Mouse (Mus musculus) urinary bladder, postnatal 4 days (tissue): ENCODE measurements around the gene Caln1.

Experiments
- DNase-seq, 2 experiments: peaks; one replicate each; pipeline ENCODE4 v3.0.0; 2021 to 2022; ENCODE audit warnings: low spot score in 2 of 2

Gene Caln1

DNA sequence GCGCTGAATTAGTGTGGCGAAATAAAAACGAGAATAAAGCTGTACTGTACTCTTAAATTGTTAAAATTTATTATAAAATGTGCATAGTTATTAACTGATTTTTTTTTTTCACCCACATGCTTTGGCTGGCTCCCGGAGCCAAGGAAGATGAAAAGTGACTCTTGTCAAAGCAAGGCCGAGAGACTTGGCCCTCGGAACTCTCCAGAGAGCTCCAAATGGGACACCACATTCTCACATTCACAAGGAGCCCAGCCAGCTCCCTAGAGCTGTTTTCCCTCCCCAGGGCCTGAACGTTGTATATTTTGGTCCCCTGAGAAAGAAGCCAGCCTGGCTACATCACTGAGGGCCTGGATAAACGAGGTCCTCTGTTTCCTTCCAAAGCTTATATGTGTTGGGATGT lies 25.1 kb downstream of the Caln1 start:
- no peak for DNase-seq

DNA sequence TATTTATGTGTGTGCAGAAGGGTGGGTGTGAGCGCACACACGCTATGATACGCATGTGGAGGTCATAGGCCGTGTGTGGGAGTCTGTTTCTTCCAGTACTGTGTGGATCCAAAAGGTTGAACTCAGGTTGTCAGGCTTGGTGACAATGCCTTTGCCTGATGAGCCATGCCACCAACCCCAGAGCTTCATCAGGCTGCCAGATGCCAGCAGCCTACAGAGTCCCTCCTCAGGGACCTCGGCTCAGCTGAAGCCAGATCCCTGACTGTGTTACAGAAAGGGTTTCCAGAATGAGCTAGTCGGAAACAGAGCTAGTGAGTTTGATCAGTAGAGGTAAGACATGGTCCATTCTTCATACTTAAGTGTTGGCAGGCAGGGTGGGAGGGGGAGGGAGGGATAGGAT lies 25.9 kb downstream of the Caln1 start:
- no peak for DNase-seq

DNA sequence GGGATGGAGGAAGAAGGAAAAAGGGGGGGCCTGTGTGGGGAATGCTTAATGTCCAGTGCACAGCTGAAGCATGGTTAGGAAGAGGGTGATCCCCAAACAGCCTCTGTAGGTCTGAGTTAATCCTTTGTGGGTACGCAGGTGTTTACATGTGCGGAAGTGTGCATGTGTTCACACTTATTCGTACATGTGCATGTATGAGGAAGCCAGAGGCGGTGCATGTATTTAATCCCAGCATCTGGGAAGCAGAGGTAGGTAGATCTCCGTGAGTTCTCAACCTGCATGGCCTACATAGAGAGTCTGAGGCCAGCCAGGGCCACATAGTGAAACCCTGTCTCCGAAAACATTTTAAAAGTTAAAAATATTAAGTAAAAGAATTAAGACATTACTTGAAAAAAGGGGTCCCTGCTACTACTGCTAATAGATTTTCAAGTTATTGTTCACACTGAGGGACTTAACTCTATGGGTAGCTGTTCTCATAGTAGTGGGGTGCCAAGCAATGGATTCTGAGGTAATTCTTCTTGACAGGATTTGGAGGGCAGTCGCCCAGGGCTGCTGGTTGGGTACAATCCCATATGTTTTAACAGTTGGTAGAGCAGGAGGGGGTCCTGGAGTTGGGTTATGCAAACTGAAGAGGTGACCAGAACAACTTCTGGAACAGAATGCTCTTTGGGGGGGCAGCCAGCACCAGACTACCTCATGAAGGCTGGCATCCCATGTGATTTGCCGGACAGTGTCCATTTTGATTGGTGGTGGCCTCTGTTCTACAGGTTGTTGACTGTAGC lies 31.1 kb downstream of the Caln1 start:
- DNase-seq = no peak

DNA sequence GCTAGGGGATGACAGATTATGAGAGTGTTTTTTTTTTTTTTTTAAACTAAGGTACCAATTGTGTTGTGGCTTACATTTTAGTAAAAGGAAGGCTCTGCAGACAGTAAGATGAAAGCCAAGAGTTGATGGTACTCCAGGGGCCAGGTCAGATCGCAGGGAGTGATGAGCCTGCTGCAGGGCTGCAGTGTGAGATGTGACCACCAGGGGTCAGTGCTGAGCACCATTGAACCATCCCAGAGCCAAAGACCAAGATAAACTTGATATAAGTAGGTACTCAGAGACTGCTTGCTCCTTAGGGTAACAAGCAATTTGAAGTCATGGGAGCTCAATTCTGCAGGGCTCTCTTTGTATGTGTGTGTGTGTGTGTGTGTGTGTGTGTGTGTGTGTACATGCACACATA lies 35.9 kb downstream of the Caln1 start:
- no peak for DNase-seq

DNA sequence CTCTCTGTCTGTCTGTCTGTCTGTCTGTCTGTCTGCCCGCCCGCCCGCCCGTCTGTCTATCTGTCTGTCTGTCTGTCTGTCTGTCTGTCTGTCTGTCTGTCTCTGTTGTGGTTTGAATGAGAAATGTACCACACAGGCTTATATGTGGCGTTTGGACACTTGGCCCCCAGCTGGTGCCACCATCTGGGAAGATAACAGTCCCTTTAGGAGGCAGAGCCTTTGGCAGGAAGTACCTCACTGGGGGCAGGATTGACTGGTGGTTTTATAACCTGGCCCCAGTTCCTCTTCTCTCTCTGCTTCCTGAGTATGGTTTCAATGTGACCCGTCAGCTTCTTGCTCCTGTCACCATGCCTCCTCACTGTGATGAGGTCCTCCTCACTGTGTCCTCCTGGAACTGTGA lies 40.5 kb downstream of the Caln1 start:
- no peak for DNase-seq

DNA sequence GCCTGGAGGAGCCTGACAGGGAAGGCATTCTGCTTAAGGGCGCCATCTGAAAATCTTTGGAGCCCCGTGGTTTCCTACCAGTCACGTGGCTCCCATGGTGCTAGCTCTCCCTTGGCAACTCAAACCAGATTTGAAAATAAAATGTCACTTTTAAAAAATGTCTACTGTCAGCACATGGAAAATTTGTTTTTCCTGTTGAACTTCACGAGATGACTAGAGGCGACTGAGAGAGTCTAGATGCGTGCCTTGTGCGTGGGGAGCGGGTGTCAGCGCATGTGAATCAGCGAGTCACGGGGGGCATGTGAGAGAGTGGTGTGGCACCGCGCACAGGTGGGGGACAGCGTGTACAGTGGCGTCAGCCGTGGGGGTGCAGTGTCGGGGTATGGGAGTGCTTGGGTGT lies 42.3 kb downstream of the Caln1 start:
- DNase-seq = no peak

DNA sequence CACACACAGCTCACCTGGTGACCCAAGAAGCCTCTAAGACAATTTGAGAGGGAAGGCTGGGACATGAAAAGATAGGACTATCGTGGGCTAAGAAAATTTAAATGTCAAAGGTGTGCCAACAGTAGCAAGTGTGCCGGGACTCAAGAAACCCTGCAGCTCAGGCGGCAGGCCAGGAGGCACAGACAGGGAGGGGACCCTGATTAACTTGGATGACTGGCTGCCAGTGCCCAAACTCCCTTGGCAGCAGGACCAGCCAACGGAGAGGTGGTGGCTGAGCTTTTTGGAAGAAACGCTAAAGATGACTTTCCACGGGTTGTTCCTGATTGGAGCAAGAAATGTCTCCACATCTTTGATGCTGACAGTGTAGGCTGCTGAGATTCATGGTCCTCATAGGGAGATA lies 78.2 kb downstream of the Caln1 start:
- no peak for DNase-seq

DNA sequence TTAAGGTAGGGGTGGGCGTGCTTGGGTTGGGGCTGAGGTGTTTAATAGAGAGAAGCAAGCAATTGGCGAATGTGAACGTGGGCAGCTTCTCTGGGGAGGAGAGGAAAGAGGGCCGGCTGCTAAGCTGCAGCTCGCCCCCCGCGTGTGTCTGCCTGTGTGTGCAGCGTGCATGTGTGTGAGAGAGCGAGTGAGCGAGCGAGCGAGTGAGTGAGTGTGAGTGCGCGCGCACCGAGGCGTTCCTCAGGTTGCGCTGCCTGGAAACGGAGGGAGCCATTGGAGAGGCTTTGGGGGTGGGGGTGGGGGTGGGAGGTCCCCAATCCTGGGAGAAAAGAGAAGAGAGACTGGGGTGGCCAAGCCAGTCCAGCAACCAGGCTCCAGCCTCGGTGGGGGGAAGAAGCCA lies 79.2 kb downstream of the Caln1 start:
- DNase-seq = no peak

DNA sequence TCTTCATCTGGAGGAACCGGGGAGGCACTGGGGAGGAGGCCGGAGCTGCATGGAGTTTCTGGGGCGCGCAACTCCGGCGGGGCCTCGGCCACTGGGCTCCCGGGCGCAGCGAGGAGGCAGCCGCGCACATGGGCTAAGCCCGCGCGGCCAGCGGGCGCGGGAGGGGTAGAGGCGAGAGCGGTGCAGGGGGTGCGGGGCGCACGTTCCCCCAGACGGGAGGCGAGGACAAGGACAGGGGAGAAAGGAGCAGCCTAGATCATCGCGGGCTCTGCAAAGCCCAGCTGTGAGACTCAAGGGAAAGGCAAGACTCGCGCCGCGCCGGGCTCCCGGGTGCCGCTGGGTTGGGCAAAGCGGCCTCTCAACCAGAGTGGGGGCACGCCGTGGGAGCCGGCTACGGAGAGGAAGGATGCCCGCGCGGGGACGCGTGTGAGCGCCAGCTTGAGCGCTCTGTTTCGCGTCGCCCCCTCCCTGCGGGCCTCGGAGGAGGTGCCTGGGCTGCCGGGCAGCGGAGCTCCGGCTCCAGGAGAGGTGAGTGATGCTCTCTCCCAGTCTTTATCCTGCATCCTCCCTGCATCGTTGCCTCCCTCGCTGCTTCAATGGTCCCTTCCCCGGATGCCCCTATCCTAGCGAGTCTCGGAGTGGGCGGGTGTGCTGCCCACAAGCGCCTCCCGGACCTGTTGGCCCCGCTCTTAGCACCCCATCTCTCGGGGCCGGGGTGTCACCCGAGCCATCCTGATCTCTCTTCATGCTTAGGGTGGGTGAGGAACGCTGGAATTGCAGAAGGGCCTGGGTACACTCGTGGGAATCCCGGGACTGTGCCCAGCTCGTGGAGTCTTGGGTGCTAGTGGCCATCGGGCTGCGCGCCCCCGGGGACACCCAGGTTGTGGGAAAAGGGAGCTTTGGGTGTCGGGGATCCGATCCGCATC lies 79.9 kb downstream of the Caln1 start:
- DNase-seq = no peak

DNA sequence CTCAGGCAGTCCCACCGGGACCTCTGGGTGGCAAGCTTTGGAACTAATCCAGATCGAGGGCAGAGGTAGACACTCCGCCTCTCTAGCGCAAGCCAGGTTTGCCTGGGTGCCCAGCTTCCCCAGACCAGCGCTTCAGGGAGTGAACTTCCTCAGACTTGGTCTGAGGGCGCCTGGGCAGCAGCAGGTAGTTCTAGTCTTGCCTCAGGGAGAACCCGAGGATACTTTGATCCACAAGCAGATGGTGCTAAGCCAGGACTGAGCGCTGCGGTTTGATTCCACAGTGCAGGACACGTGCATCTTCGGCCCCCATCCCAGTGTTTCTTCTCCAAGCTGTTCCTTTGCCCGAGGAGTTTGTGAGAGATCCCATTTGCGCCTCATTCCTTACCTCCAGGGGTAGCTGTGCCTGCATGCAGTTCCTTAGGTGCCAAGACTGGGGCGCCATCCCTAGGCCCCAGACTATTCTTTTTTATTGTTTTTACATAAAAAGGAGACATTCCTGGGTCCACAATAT lies 80.8 kb downstream of the Caln1 start:
- no peak for DNase-seq

DNA sequence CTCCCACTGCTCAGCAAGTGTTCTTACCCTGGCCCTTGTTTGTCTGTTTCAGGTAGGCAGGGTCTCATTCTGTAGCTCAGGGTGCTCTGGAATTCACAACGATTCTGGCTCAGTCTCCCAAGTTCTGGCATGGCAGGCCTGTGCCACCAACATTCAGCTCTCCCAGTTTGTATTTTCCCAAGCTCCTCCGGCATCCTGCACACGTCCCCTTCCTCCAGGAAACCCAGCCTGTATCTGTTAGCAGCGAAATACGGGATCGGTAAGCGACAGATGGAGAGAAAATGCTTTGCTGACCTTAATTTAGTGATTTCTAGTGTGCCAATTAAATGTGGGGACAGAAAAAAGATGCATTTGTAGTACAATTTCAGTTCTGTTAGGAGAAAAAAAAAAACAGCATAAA lies 88.8 kb downstream of the Caln1 start:
- no peak for DNase-seq

DNA sequence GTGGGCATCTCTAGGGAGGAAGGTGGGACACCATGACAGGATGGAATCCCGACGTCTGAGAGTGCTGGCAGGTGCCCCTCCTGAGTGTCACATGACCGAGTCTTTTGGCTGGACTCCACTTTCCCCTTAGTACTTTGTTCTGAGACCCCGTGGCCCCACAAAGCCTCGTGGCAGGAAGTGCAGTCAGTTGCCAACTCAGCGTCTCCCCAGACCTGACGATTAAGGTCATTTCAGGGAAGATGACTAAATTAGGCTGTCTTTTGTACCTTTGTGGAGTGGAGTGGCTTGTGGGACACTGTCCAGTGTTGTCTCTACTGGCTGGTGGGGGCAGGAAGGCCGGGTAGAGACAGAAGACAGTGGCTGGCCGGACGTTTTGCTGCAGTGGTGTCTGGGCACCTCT lies 103.0 kb downstream of the Caln1 start:
- no peak for DNase-seq

DNA sequence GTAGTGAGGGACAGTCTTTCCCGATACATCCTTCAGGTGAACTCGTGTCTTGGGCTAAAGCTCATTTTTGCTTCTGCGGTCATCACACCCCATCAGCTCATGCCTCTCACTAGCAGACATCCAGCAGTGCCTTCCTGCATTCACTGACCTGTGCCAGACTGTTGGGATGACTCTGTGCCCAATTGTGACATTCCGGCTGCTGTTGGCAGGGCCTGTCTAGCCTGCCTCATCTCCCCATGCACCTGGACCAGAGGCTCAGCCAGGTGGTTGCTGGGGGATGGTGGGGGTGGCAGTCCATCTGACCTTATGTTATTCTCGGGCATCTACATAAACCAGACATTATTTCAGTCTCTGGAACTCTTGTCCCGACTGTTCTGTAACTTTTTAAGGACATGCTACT lies 105.6 kb downstream of the Caln1 start:
- no peak for DNase-seq

DNA sequence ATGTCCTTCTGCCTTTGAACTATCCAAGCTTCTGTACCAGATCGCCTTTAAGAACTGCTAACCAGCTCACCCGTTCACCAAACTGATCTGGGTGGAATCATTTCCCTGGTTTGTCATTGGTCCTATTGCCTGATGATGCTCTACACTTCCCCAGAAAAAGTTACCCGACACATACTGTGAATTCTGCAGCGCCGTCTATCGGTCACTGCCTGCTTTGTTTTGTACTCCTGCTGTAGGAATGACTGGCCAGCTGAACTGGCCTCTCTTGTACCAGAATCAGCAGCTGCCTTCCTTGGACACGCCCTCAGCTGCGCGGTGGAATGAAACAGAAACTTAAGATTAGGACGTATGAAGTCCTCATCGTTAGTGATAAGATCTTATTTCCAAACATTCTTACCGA lies 107.5 kb downstream of the Caln1 start:
- no peak for DNase-seq

DNA sequence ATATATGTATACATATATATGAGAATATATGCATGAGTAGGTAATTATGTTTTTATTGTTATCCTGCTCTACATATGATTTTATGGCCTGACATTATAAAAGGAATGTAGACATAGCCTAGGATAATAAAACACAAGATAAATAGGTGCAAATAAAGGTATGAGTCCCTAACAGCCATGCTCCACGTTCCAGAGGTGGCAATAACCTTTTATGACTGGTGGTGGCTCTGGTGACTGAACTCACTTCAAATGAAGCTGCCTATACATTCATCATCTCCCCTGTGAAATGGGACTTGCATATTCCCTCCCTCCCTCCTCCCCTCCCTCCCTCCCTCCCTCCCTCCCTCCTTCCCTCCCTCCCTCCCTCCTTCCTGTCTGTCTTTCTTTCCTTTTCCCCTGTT lies 111.0 kb downstream of the Caln1 start:
- no peak for DNase-seq

DNA sequence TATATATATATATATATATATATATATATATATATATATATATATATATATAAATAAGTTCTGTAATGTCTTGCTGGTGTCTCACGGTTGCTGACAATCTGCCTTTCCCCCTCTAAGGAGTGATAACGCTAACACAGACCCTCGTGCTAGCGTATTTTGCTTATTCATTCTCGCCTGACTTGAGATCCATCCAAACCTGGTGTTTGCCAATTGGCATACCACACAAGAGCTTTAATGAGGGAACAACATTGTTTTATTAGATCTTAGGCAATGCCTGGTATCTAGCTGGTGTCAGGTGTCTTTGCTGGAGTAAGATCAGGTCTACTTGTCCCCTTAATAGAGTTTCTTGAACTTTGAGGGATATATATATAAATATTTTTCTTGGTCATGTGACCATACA lies 122.2 kb downstream of the Caln1 start:
- no peak for DNase-seq

DNA sequence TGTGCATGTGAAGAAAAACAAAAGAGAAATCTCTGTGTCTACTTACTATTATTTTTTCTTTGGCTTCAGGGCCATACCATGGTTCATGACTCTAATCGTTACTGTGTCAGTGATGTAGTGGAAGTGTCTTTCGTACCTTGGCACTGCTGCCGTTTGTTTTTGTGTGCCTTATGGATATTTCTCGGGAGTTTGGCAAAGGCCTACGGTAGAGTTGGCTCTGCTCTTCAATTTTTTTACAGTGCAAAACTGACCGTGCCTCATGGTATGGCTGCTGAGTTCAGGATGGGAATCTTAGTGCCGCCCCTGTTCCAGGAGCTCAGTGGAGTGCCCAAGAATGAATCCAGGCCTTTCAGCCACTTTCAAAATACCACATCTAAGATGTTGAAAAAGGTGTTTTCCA lies 123.0 kb downstream of the Caln1 start:
- DNase-seq = no peak

DNA sequence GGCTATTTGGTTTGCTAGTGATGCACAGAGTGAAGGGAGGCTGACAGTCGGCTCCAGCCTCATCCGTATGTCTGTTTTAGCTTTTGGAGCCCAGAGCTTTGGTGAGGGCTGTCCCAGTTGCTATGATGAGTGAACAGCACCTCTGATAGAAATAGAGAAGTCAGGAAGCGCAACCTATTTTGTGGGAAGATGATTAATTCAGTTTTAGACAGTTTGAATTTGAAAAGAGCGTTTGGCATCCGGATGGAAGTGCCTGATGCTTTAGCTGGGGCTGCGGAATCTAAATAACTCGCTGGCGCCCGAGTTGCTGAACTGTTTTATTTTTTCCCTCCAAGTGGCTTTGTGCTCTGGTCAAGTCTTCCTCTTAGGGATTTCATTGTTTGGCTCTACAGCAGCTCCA lies 133.3 kb downstream of the Caln1 start:
- no peak for DNase-seq

DNA sequence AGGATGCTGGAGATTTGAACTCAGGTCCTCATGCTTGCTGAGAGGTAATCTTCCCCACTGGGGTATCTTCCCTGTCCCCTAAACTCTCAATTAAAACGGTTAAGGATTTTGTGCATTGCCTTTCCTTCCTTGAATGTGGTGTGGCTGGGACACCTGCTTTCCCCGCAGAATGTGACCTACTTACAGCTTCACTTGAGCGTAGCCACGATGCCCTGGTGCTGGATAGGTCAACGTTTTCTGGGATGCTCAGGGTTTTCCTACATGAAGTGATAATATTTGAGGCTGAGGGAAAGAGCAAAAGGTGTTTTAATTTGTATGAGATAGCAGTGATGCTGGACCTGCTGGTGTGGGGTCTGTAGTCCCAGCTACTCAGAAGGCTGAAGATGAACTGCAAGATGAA lies 135.6 kb downstream of the Caln1 start:
- DNase-seq = no peak

DNA sequence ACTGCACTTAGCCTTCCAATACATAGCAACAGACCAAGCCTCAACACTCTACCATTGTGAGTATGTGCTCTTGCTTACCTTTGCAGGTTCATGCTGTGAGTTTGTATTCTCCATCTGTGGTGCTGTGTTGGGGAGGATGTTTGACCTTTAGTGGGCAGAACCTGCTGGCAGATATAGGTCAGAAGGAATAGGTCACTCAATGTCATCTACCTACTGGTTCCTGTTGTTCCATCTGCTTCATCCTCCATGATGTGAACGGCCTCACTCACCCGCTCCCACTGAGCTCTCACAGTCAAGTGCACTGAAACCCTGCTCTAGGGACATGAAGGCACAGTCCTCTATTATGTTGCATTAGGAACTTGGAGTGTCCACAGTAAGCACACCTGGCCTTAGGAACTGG lies 141.3 kb downstream of the Caln1 start:
- DNase-seq = no peak

DNA sequence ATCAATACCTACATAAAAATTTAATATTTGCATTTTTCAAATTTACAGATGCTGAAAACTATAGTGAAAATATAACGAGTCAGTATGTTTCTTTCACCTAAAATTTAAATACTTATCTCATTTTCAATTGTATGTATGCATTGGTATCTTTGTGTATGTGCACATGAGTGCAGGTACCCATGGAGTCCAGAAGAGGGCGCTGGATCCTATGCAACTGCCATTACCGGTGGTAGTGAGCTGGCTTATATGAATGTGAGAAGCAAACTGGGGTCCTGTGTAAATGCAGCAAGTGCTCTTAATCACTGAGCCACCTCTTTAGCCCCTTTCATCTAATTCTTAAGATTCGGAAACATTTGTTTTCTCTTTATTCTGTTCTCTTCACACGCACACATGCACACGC lies 146.1 kb downstream of the Caln1 start:
- no peak for DNase-seq

DNA sequence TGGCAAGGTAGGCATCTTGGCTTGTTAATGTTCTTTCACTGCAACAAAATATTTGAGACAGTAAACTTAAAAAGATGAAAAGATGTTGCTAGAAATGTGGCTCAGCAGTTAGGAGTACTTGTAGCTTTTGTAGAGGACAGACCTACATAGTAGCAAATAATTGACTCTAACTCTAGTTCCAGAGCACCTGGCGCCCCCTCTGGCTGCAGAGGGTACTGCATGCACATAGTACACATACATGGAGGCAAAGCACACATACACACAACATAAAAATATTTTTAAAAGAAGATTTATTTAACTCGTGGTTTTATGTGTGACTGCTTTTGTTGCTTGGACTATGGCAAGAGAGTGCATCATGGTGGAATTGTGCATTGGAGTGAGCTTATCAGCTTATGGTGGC lies 151.3 kb downstream of the Caln1 start:
- DNase-seq = no peak

DNA sequence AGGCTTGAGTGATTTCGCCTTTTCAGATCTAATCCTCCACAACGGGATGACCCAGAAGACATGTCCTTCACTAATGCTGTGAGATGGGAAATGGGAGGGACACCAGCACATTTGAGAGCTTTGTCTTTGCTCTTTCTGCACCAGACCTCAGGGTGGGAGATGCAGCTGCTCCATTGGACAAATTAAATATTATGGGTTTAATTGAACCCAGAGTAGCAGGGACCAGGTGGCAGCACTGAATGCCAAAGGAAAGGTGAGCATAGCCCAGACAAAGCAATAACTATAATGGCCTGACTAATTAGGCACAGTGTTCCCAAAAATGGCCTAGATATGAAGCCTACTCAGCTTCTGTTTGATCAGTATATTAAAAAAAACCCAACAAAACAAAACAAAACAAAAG lies 158.2 kb downstream of the Caln1 start:
- no peak for DNase-seq
